Mouse (Mus musculus): ENCODE results near the gene Acadl.

Acadl gene

GRCm38 (mm10) chr1:66839135-66839534 lies 23.9 kb downstream of the Acadl start:
- no peak for DNase-seq (ENCODE audit: low read depth)

- no peak for DNase-seq (ENCODE audit: low read depth)
These were observed 24.7 kb downstream of the Acadl start for GRCm38 (mm10) chr1:66838184-66839042.

GRCm38 (mm10) chr1:66837207-66837606 lies 25.9 kb downstream of the Acadl start:
- no peak for DNase-seq (ENCODE audit: low read depth)

GRCm38 (mm10) chr1:66832636-66833165 lies 30.4 kb downstream of the Acadl start:
- DNase-seq (ENCODE audit: low read depth) = no peak

GRCm38 (mm10) chr1:66831824-66832600 lies 31.1 kb downstream of the Acadl start:
- DNase-seq (ENCODE audit: low read depth) = no peak

- DNase-seq (ENCODE audit: low read depth) = no peak
These were observed 33.5 kb downstream of the Acadl start for GRCm38 (mm10) chr1:66829400-66830080.

- DNase-seq (ENCODE audit: low read depth) = no peak
These were observed 41.1 kb downstream of the Acadl start for GRCm38 (mm10) chr1:66821966-66822365.

GRCm38 (mm10) chr1:66820241-66820640 lies 42.8 kb downstream of the Acadl start:
- DNase-seq (ENCODE audit: low read depth) = no peak

- no peak for DNase-seq (ENCODE audit: low read depth)
These were observed 45.2 kb downstream of the Acadl start for GRCm38 (mm10) chr1:66817865-66818315.

GRCm38 (mm10) chr1:66817453-66817839 lies 45.6 kb downstream of the Acadl start, which contains the start of gene Kansl1l:
Gene Kansl1l, minus strand, starts transcription at chr1:66817562.
- DNase-seq (ENCODE audit: low read depth) = peak; percentile 48

- peak; percentile 43 for DNase-seq (ENCODE audit: low read depth)
These were observed 46.1 kb downstream of the Acadl start for GRCm38 (mm10) chr1:66816837-66817452.

GRCm38 (mm10) chr1:66815941-66816777 lies 46.9 kb downstream of the Acadl start:
- DNase-seq (ENCODE audit: low read depth) = peak; percentile 81

GRCm38 (mm10) chr1:66814756-66815155 lies 48.3 kb downstream of the Acadl start:
- DNase-seq (ENCODE audit: low read depth) = no peak

GRCm38 (mm10) chr1:66813191-66813590 lies 49.9 kb downstream of the Acadl start:
- no peak for DNase-seq (ENCODE audit: low read depth)

GRCm38 (mm10) chr1:66806821-66807220 lies 56.3 kb downstream of the Acadl start:
- no peak for DNase-seq (ENCODE audit: low read depth)

- no peak for DNase-seq (ENCODE audit: low read depth)
These were observed 57.7 kb downstream of the Acadl start for GRCm38 (mm10) chr1:66805408-66805807.

GRCm38 (mm10) chr1:66804710-66805109 lies 58.4 kb downstream of the Acadl start:
- no peak for DNase-seq (ENCODE audit: low read depth)

GRCm38 (mm10) chr1:66797962-66798361 lies 65.1 kb downstream of the Acadl start:
- no peak for DNase-seq (ENCODE audit: low read depth)

GRCm38 (mm10) chr1:66792838-66793466 lies 70.1 kb downstream of the Acadl start:
- DNase-seq (ENCODE audit: low read depth) = no peak

- no peak for DNase-seq (ENCODE audit: low read depth)
These were observed 80.8 kb downstream of the Acadl start for GRCm38 (mm10) chr1:66782296-66782695.
